Mouse (Mus musculus): ENCODE data around the gene Vipas39. TPM values are rescaled to one million over a fixed set of nuclear protein-coding genes. Genes with fewer than 3 reads are reported as not detected.
A peak's percentile ranks its signal among the peaks of the same experiment; 100 is the strongest.
"Not testable (repeated sequence)": the region's sequence is repeated elsewhere in the genome, so short reads cannot be mapped to it uniquely, and the experiment has no call there.

Gene Vipas39
- polyA plus RNA-seq, 1 experiment, result 23.7 TPM

DNA sequence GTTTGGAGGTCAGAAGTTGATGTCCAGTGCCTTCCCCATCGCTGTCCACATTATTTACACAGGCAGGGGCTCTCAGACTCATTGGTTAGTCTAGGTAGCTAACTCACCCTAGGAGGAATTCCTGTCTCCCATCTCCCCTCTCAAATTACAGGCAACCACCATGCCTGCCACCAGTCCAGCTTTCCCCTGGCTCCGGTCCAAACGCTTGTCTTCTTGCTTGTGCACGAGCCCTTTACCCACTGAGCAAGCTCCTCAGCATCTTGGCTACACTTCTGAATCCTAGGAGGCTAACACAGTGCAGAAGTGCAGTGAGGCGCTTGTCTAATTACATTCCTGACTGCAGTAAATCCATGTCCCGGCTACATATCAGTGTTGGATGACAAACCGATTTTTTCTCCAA lies 46.7 kb downstream of the Vipas39 start:
- 82% methylated on average over 7 of the region's 7 CpGs for WGBS
- TF ChIP-seq POLR2A (IDR thresholded peaks at IDR 0.05; ENCODE audit: borderline replicate concordance, control insufficient read depth, low read depth, low read length) (no peak), CTCF (IDR thresholded peaks at IDR 0.05; ENCODE audit: control insufficient read depth, insufficient read depth, low read length) (no peak)
- no peak overlapping the region for H3K4me3 ChIP-seq (replicated peaks; ENCODE audit: control insufficient read depth, low read depth, low read length)
- no peak overlapping the region for H3K27ac ChIP-seq (ENCODE audit: control insufficient read depth, insufficient read depth, low read depth, low read length, poor library complexity)
- no peaks in the 10 kb centered on the region for H3K4me1 ChIP-seq (ENCODE audit: control insufficient read depth, insufficient read depth, low read length)

- Histone ChIP-seq H3K4me3 (replicated peaks; ENCODE audit: control insufficient read depth, low read depth, low read length) (no peak overlapping the region), H3K27ac (ENCODE audit: control insufficient read depth, insufficient read depth, low read depth, low read length, poor library complexity) (no peak overlapping the region), H3K4me1 (ENCODE audit: control insufficient read depth, insufficient read depth, low read length) (no peaks in the 10 kb centered on the region)
- no peak for TF ChIP-seq CTCF (IDR thresholded peaks at IDR 0.05; ENCODE audit: control insufficient read depth, insufficient read depth, low read length)
- no peak for TF ChIP-seq POLR2A (IDR thresholded peaks at IDR 0.05; ENCODE audit: borderline replicate concordance, control insufficient read depth, low read depth, low read length)
Observed at GRCm38 (mm10) chr12:87217596-87217995, 48.5 kb downstream of the Vipas39 start.

DNA sequence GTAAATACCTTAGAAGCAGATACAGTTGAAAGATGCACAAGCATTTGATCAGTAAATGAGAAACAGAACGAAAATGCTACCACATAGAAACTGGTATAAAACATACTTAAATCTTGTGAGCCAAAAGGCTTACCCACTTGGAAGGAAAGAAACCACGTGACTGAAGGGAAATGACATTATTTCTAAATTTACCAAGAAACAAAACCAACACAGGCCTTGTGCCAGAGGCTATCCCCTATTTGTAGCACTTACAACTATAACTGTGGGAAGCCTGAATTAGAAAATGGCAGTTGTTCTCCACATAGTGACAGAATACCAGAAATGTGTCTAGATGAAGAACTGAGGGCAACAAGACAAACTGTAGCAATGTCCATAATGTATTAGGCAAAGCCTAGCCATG lies 50.0 kb downstream of the Vipas39 start:
- 27% methylated on average over 2 of the region's 2 CpGs for WGBS
- Histone ChIP-seq H3K4me3 (replicated peaks; ENCODE audit: control insufficient read depth, low read depth, low read length) (no peak overlapping the region), H3K4me1 (ENCODE audit: control insufficient read depth, insufficient read depth, low read length) (no peaks in the 10 kb centered on the region), H3K27ac (ENCODE audit: control insufficient read depth, insufficient read depth, low read depth, low read length, poor library complexity) (no peak overlapping the region)
- TF ChIP-seq CTCF (IDR thresholded peaks at IDR 0.05; ENCODE audit: control insufficient read depth, insufficient read depth, low read length) (no peak), POLR2A (IDR thresholded peaks at IDR 0.05; ENCODE audit: borderline replicate concordance, control insufficient read depth, low read depth, low read length) (no peak)

DNA sequence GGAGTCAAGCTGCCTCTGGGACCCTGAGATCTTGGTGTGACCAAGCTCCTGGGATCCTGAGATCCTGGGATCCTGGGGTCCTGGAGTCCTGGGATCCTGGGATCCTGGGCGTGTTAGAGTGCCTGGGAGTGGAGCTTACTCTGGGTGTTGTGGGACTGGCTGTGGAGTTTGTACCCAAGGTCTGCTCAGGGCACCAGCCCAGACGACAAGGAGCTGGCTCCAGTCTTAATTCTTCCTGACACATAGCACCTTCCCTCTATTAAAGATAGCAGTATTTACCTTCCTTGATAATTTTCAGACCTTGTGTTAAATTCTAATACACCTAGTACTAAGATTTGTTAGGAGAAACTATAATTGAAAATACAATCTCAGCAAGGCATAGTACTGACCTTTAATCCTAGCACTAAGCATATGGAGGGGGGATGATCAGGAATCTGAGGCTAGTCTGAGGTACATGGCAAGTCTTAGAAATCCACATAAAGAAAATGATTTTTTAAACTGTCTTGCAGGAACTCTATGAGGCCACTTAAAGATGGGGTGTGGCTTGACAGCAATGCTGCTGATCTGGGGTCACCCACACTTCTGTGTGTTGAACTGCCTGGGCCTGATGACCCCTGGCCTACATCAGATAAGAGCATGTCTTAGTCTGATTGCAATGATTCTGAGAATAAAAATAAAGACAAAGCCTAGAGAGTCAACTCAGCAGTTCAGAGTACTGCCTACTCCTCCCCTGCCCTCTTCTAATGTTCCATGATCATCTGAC lies 53.0 kb downstream of the Vipas39 start:
- H3K4me3 ChIP-seq (replicated peaks; ENCODE audit: control insufficient read depth, low read depth, low read length), result no peak overlapping the region
- H3K4me1 ChIP-seq (ENCODE audit: control insufficient read depth, insufficient read depth, low read length), result no peaks in the 10 kb centered on the region
- 66% methylated on average over 2 of the region's 2 CpGs for WGBS
- no peak for TF ChIP-seq CTCF (IDR thresholded peaks at IDR 0.05; ENCODE audit: control insufficient read depth, insufficient read depth, low read length)
- no peak for TF ChIP-seq POLR2A (IDR thresholded peaks at IDR 0.05; ENCODE audit: borderline replicate concordance, control insufficient read depth, low read depth, low read length)
- no peak overlapping the region for H3K27ac ChIP-seq (ENCODE audit: control insufficient read depth, insufficient read depth, low read depth, low read length, poor library complexity)

GRCm38 (mm10) chr12:87205789-87206188 lies 60.3 kb downstream of the Vipas39 start:
- WGBS, result 86% methylated on average over 5 of the region's 5 CpGs
- H3K4me3 ChIP-seq (replicated peaks; ENCODE audit: control insufficient read depth, low read depth, low read length); H3K4me1 ChIP-seq (ENCODE audit: control insufficient read depth, insufficient read depth, low read length); H3K27ac ChIP-seq (ENCODE audit: control insufficient read depth, insufficient read depth, low read depth, low read length, poor library complexity): not testable (repeated sequence)

DNA sequence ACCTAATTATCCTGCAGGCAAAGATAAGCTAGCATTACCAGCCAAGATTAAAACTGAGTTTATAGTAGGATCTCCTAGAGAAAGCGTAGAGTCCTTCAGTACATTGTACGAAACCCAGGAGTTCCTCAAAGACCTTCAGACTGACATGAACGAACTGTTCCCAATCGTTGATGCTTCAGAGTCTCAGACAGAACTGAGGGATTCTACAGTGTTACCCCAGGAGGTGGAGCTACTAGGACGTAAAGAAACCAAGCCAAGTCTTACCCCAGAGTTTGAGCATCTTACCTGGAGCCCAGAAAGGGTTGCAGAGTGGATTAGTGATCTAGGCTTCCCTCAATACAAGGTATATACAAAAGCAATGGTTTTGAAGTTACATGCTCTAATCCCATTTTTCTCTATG lies 64.4 kb downstream of the Vipas39 start:
- 52% methylated on average over 5 of the region's 5 CpGs for WGBS
- TF ChIP-seq POLR2A (IDR thresholded peaks at IDR 0.05; ENCODE audit: borderline replicate concordance, control insufficient read depth, low read depth, low read length) (no peak), CTCF (IDR thresholded peaks at IDR 0.05; ENCODE audit: control insufficient read depth, insufficient read depth, low read length) (no peak)
- no peaks in the 10 kb centered on the region; the same call in 1 of the 2 replicates for H3K4me1 ChIP-seq (ENCODE audit: control insufficient read depth, insufficient read depth, low read length)
- H3K4me3 ChIP-seq (replicated peaks; ENCODE audit: control insufficient read depth, low read depth, low read length), result no peak overlapping the region
- no peak overlapping the region for H3K27ac ChIP-seq (ENCODE audit: control insufficient read depth, insufficient read depth, low read depth, low read length, poor library complexity)

- WGBS, result under 1% methylated on average over 68 of the region's 70 CpGs
- TF ChIP-seq CTCF (IDR thresholded peaks at IDR 0.05; ENCODE audit: control insufficient read depth, insufficient read depth, low read length), result no peak
- TF ChIP-seq POLR2A (IDR thresholded peaks at IDR 0.05; ENCODE audit: borderline replicate concordance, control insufficient read depth, low read depth, low read length), result peak; percentile 31; the same call in 1 of the 2 replicates
- H3K4me1 ChIP-seq (ENCODE audit: control insufficient read depth, insufficient read depth, low read length), result no peaks in the 10 kb centered on the region; the same call in 1 of the 2 replicates
- peak within 1 kb of the TSS; percentile 72 for H3K4me3 ChIP-seq (replicated peaks; ENCODE audit: control insufficient read depth, low read depth, low read length)
- peak within 1 kb of the TSS; percentile 72 for H3K27ac ChIP-seq (ENCODE audit: control insufficient read depth, insufficient read depth, low read depth, low read length, poor library complexity)
Observed at GRCm38 (mm10) chr12:87199973-87200586, 66.0 kb downstream of the Vipas39 start, which contains the start of gene Tmed8. TSS of gene Tmed8 (minus strand) at chr12:87200454.

DNA sequence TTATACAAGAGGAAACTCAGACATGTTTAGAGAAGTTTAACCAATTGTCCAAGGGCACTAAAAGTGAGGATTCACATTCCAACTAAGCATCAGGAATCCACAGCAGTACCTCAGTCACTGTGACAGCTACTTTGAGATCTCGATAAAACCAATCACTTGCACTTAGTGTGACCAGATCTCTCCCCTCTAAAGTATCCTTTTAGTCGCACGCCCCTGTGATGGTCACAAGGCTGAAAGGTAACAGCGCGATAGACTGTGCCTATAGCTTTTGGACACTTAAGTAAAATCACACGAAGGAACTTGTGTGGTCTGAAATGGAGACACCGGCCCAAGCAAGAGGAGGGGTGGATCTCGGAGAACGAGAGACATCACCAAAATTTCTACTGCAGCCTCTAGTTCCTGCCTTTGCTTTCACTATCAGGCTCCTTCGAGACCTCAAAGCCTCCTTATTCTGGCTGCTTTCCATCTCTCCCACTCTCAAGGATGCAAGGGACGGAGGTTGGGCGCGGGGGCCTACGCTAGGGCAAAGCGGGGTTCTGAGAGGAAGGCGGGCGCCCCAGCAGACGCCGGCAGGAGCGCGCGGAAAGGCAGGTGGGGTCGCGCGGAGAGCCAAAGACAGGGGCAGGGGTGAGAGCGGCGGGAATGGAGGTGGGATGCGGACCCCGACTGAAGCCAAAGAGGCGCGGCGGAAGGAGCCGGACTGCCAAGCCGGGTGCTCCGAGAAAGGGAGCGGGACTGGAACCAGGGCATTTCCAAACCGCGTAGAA lies 66.7 kb downstream of the Vipas39 start, which contains the start of gene Samd15:
Samd15 (plus strand) TSS at position 518 of the 767 bp plus-strand sequence.
- Histone ChIP-seq H3K4me1 (ENCODE audit: control insufficient read depth, insufficient read depth, low read length) (no peaks in the 10 kb centered on the region; the same call in 1 of the 2 replicates), H3K27ac (ENCODE audit: control insufficient read depth, insufficient read depth, low read depth, low read length, poor library complexity) (peak within 1 kb of the TSS; percentile 72), H3K4me3 (replicated peaks; ENCODE audit: control insufficient read depth, low read depth, low read length) (peak within 1 kb of the TSS; percentile 72)
- under 1% methylated on average over 38 of the region's 38 CpGs for WGBS
- no peak for TF ChIP-seq POLR2A (IDR thresholded peaks at IDR 0.05; ENCODE audit: borderline replicate concordance, control insufficient read depth, low read depth, low read length)
- no peak for TF ChIP-seq CTCF (IDR thresholded peaks at IDR 0.05; ENCODE audit: control insufficient read depth, insufficient read depth, low read length)
